Mouse (Mus musculus) kidney, postnatal 10 days (tissue): Measurements from ENCODE around the gene Myo3b.
"Not testable (repeated sequence)": the region's sequence is repeated elsewhere in the genome, so short reads cannot be mapped to it uniquely, and the experiment has no call there.

Source experiments
- DNase-seq: peaks from one replicate; pipeline ENCODE4 v3.0.0; 2021; ENCODE audit warnings: mixed read lengths

The Myo3b gene

DNA sequence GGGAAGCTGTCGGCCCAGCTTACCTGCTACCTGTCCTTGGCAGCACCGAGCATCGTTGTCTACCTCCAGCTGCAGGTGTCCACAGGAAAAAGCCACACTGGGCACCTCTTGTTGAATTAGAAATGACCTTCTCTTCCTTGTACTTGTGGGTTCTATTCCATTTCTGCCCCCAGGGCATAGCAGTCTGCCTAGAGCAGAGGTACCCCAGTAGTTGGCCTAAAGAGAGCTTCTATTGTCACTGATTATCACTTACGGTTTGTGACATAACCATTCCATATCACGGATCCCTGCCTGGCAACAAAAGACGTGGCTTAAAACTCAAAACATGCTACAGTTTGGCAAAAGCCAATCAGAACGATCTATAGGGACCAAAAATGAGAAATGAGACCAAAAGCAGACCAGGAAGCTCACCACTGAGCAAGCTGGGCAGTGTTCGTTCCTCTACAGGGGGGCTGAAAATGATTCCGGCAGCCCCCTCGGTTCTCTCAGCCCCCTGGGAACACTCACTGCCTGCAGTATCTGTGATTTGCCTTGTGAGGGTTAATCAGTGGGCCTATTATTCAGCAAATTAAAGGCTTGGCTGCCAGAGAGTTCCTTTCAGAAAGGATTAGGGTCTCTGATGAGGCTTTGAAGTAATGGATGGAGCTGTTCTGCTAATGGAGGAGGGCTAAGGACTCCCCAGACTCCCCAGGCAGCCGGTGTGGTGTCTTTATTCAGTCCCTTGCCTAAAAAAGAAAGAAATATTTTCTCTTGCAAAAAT lies 163.1 kb downstream of the Myo3b start:
- no peak for DNase-seq

DNA sequence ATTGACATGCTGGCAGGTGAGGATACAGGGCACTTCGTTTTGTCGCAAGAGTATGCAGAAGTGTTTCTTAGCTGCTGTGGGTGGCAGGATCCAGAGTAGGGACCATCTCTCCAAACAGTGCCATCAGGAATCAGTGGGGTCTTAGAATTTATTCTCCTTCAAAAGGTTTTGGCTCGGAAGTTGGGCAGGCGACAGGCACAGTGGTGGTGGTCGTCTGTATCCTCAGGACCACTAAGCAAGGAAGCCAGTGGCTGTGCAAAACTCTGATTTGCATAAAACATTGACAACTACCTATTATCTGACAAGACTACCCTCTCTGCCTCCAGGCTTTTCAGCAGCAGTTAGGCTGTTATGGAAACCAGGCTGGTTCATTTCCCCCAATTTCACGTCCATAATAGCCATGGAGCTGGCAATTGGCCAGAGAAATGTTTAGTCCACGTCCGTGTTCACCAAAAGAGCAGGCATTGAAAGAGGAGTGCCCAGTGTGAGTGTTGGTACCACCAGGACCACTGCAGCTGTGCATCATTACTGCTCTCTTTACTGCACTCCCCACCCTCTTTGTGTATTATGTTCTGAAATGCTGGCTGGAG lies 163.7 kb downstream of the Myo3b start:
- no peak for DNase-seq

DNA sequence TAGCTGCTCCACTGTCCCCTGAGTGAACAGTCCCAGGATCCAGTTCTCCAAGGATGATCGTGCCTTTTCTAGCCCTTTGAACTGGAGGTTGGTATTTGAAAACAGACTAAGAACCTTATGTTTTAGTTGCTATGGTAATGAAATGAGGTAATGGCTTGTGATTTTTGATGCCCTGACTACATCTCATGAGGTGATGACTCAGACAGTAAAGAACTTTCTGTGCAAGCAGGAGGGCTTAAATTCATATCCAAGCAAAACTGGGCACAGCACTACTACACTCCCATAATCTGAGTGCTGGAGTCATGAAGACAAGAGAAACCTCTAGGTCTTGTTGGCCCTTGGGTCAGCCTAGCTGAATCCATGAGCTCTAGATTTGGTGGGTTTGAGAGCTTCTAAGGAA lies 169.5 kb downstream of the Myo3b start:
- DNase-seq = no peak

DNA sequence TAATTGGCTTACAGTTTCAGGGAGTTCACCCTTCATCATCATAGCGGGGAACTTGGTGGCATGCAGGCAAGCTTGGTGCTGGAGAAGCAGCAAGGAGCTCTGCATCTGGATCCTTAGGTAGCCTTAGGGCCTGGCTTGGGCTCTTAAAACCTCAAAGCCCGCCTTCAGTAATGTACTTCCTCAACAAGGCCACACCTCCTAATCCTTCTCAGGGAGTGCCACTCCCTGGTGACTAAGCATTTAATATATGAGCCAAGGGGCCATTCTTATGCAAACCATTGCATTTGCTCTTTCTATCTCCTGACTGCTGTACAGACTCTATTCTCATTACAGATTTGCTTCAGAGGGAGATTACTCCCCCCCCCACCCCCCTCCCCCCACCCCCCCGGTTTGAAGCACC lies 170.9 kb downstream of the Myo3b start:
- DNase-seq = no peak

DNA sequence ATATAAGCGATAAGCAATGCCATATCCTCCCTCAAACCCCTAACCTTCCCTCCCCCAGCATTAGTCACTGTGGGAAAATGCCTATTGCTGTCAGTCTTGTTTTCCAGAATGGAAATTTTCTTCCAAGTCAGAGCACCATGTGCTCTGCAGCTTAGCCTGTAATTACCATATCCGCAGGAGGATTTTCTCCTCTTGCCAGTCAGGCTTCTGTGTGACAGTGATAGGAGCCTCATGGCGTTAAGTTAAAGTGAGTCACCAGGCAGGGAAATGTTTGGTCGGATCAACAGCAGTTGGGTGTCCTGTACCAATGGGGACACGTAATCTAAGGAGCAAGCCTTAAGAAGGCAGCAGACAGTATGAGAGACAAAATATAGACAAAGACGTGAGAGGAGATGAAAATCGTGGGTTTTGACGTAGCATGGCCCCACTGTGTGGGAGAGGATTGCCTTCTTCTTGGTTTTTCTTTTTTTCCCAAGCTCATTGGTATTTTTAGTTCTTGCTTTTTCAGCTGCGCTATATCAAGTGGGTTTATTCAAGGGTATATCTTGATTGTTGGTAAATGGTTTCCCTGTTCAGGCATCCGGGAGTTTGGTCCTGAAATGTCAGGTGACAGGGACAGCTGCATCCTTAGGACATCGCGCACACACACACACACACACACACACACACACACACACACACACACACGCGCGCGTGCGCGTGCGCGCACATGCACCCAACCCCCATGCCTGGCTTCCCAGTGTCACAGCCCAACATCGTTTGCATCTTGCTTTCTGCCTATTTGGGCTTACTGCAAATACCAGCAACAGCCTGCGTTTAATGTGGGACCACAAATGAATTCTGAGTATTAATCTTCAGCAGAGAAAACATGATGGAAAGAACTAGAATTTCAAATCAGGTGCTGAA lies 171.8 kb downstream of the Myo3b start:
- no peak for DNase-seq

DNA sequence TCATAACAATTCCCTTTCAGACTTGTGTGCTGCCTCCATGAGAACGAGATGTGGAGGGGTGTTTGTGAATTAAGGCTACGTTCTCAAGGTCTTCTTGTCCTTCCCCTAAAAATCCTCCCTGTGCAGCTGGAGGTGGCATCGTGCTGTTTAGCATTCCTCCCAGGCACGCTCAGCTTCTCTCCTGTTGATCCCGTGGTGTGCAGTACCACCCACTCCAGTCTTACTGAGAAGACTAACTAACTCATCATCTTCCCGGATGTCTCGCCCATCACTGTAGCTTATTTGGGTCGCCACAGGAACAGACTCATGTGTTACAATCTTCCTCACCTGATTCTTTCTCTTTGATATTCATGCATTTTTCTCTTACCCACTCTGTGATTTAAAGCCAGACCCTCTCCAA lies 175.5 kb downstream of the Myo3b start:
- DNase-seq = no peak

DNA sequence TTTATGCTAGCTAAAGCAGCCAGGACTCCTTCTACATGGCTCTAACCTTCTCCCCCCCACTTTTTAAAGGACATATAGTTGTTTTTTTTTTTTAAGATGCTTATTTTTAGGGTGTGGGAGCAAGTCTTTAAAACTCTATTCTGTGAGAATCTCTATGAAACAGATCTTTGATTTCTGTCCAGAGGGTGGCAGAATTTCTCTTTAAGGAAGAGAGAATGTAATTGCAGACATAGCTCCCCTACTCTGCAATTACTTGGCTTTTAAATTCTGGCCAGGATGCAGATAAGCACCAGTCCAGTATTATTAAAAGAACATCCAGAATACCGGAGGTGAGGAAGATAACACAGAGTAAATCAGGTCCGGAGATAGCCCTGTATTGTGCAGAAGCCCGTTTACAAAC lies 178.9 kb downstream of the Myo3b start:
- DNase-seq = no peak

DNA sequence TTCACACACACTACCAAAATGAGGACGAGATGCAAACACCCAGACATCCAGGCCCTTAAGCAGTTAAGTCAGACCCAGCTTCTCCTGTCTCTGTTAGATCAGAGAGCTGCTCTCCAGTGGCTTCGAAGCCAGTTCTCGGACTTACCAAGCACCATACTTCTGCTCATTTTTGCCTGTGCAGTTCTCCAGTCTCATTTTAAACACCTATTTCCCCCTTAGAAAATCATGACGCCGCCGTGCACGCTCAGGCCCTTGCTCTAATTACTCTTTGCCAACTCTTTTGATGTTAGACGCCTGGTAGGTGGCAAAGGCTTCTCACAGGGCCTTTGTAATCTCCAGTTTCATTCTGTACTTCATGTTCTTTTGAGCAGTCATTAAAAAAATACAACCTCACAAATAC lies 179.5 kb downstream of the Myo3b start:
- no peak for DNase-seq

DNA sequence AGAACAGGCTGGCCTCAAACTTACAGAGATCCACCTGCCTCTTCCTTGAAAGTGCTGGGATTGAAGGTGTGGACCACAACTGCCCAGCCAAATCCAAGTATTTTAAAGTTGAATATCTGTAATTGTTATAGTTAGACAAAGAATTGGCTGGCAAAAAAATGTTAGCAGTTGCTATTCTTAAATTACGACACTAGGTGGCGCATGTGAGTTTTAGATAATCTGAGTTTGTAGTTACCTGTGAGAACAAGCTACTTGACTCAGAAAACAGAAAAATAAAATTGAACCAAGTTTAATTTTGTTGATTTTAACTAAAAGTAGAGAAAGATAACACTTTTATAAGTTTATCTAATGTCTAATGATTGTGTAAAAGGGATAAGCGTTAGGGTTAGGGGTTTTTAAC lies 187.8 kb downstream of the Myo3b start:
- no peak for DNase-seq

DNA sequence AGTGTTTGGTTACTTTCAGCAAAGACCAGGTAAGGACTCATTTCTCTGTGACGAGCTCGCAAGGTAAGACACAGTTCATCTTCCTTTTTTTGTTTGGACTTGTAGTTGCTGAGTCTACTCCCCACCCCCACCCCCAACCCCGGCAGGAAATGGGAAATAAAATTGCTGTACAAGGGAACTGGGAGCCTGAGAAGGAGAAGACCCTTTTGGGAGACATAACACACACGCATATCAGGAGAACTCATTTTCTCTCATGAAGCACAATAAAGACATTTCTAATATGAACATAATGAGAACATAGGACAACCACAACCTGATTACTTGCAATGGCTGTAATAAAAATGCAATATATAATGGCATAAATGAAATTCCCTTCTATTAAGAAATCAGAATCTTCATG lies 195.5 kb downstream of the Myo3b start:
- not testable (repeated sequence) for DNase-seq

DNA sequence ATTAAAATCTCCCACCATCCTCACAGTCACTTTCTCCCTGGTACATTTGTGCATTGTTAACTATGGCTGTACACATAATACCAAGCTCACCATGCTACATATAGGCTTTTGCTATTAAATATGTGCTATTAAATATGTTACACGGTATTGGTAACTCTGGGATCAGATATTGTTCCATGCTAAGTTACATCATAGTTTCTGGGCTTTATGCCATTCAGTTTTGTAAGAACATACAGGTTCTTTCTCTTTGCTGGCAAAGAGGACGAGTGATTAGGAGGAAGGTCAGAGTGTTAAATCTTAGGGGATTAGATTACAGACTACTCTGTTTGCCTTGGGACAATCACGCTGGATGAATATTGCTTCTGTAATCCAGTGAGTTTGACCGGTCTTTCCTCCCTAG lies 207.1 kb downstream of the Myo3b start:
- no peak for DNase-seq

DNA sequence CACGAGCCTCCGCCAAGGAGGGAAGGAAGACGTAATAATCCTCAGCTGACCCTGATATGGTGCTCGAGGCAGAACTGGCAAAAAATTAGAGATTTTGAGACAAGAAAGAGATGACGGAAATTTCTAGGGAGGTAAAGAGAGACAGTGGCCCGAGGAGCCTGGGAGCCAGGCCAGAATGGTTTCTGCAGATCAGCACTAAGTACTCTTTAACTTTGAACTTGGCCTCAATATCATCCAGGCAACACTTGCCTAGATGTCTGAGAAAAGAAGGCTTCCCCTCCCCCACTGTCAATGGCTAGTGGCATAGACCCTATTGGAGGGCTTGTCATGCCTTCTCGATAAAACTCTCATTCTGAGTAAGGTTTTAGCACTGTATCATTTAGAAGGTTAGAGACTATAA lies 209.7 kb downstream of the Myo3b start:
- no peak for DNase-seq

DNA sequence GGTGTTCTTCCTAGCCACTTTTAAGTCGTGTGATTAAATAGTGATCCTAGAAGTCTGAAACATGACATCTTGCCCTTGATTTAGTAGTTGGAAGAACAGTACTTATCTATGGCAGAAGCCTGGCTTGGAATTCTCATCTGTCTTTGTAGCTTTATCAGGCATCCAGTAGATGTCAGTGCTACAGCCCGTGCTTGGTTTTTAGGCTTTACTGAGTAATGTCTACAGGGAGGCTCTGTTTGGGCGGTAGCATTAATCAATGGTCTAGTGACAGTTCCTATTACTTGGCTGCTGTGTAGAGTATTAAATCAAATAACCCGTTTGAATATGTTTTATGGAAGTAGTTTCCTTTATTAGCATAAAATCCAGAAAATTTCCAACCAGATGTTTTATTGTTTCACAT lies 210.9 kb downstream of the Myo3b start:
- peak; percentile 14 for DNase-seq

DNA sequence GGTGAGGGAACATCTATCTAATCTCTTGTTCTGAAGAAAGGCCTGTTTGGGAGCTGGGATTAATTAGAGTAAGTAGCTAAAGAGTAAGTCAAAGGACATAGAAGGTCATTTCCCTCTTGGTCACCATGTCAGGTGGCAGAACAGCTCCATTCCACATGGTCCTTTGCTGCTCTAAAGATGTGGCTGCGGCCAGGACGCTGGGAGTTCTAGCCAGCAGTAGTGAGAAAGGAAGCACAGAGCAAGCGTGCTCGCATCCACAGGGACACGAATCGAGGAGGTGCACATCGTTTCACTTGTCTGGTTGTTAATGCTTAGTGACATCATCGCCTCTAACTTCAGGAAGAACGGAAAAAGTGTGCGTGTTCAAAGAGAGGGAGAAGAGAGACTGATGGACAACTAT lies 212.3 kb downstream of the Myo3b start:
- DNase-seq = no peak

DNA sequence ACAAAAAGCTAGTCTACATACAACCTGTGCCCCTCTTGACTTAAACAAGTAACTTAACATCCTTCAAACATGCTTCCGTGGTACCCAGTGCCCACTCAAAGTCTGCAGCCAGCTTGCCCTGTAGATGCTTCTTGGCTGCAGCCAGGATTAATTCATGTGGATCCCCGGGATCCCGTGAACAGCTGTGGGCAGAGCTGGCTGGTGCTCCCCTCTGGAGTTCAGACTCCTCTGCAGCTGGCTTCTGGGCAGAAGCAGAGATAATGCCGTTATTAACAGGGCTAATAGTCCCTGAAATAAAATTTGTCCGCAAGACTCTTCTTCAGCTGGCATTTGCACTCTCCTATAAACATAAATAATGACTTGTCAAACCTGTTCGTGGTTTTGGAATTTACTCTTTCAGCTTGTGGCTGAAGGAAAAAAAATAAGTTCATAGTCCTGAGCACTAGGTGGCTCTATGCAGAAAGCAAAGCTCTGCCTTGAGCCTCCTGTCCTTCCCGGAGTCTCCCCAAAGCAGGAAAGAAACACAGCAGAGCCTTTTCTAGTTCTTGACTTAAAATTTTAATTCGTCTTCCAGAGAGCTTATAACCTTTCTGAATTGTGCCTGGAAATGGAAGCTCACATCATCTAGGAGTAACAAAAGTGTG lies 220.6 kb downstream of the Myo3b start:
- DNase-seq = peak; percentile 47

DNA sequence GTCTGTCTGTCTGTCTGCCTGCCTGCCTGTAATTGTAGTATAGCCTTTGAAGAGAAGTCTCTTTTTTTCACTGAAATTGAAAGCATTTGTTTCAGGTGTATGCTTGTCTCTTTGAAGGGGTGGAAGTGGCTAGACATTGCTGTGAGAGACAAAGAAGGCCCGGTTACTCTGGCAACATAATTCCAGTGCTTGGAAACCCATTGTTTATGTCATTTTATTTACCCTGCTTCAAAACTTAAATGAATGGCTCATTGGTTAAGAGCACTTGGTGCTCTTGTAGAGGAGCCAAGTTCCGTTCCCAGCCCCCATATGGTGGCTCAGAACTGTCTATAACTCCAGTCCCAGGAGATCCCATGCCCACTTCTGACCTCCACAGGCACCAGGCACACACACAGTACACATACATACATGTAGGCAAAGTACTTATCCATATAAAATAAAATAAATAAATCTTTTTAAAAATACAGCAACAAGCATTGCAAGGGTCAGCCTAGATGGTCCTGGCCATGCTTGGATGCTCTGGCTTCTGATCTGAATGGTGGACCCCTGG lies 221.8 kb downstream of the Myo3b start:
- DNase-seq = no peak

DNA sequence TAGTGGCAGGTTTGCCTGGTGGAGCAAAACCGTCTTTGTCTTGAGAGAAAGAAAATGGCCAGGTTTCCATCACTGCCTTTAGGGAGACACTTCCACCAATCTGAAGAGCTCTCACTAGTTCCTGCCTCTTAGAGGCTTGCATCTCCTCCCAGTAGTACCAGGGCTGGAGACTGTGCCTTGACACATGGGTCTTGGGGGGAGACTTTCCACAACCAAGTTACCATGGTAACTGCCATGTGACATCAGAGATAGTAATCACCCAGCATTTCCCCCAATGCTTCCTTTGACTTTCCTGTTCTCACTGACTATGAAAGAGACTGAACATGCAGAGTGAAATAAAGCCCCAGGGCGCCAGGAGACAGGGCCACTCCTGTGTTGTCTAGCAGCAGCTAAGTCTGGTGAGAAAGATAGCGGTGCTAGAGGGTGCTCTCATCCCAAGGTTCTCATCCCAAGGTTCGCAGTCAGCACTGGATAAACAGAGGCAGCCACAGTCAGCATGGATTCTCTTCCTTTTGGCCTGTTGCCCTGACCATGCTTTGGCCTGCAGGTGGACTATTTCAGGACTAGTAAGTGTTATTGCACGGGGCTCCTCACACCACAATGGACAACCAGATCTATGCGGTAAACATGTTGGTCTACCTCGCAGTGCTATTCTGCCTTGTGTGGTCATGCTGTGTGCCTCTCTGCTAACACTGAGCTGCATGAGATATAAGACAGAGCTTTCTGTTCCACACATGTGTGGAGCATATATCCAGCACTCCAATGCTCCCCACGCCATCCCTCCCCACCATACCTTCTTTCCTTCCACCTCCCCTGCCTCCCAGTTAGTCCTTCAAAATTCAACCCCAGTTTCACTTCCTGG lies 223.0 kb downstream of the Myo3b start:
- peak; percentile 10 for DNase-seq

DNA sequence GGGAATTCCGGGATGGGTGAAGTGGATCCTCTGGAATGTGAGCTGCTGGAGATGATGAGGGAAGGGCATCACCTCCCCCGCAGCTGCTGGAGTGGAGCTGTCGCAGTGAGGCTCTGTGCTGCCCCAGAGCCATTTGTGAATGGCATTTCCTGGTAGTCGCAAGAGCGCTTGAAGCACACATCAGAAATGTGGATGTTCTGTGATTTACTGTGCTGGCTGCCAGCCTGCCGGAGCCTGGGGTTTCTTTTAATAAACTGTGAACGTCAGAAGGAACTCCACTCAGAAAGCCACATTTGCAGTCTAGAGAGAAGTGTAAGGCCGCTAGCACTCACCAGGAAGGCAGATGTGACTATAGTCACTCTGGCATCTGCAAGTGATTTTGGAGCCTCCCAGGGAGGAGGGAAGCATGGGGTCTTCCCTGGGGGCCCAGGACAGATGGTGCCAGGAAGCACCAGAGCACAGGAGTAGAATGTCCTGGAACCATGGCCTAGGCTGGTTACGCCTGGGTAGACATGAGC lies 223.7 kb downstream of the Myo3b start:
- DNase-seq = peak; percentile 45

DNA sequence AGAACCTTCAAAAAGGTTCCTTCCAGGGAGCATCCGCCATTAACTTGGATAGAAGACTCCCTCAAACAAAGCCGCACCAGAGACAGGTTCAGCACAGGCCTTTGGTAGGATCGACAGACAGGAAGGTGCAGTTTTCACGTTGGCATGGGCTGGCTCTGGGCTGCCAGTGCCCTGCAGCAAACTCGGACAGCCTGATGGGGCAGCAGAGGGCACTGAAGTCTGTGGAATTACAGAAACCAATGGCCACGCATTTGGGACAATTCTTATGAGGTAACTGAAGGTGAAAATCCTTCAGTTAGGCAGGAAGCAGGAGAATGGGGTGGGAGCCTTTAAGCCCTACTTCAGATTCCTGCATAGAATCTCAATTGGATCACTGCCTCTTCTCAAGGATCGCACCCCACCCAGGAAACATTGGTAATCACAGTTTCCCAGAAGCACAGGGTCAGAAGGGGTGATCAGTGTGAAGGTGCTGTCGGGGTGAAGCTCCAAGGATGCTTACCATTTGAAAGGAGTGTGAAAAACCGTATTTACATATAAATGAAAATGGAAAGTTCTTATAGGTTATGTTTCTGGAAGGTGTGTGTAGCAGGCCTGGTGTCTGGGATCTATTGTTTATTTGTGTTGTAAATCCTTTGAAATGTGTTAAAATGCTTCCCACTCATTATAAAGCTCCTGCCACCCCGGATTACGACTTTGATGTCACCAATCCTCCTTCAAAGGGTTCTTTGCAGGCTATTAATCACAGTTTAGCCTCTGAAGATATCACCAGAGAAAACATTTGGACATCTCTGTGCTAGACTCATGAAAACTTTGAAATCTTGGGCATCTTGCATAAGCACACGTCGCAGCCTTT lies 239.7 kb downstream of the Myo3b start:
- peak; percentile 61 for DNase-seq

DNA sequence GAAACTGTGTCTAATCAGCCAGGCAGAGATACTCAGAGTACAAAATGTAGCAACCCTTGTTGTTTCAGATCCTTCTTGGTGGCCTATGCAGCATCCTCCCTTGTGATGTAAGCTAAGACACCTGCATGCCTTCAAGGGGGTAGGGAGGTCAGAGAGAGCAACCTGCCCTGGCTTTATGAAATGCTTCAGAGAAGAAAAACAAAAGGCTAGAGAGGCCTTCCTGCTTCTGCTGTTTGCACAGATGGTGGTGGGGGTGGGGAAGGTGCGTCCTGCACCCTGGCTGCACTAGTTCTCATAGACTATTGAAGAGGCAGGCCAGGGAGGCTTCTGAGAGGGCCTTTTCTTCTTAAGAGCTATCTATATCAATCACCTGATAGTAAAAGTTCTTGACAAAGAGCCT lies 245.2 kb downstream of the Myo3b start:
- DNase-seq = no peak

DNA sequence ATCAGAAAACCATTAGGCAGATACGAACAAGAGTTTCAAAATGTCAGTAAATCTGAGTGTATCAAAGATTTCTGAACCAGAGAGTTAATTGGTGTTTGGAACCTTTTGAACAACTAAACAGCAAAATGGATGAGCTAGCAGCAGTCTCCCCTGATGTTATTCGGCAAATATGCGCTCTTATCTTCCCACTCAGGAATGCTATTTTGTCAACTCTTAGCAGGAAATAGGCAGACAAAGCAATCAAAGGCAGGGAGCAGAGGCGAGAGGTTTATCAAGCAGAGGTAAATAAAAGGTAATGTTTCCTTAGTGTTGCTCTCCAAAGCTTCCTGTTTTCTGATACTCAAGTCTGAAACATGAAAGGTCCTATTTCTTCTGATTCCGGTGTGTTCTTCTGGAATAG lies 252.1 kb downstream of the Myo3b start:
- no peak for DNase-seq
